Mouse (Mus musculus) liver, embryonic 14.5 days (tissue): ENCODE results near the gene Ric1.

Experiments
- CTCF ChIP-seq: IDR thresholded peaks from 2 replicates; pipeline ENCODE4 v1.5.1; 2016; ENCODE audit warnings: antibody characterized with exemption, low read depth, control low read depth
- EP300 ChIP-seq: IDR thresholded peaks from 2 replicates; pipeline ENCODE4 v1.6.1; 2016; ENCODE audit warnings: antibody characterized with exemption, low read depth

DNA sequence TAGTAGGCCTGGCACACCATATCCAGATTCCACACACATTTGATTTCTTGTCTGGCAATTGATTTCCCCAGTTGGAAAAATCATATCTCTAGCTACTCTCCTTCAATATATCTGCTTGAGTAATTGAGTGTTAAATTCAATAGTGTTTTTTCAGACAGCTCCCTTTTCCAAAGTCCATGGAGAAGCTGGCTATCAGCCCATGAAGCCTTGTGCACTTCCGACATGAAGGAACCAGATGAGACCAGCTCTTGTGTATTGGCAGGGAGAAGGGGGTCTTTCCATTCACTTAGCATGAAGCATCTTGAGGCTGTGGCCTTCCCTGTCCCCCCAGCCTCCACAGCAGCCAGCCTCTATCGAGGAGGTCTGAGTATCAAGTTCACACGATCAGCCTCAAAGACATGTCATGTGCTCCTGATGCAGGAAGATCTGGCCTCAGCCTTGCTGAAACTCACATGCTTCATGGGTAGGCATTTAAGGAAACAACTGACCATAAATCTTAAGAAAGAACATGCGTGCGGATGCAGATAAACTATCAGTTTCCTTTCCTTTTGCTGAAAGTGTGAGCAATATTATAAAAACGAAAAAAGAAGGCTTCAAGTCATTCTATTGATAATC lies 23.1 kb upstream of the Ric1 start:
- no peak for TF ChIP-seq CTCF
- TF ChIP-seq EP300, result no peak
